In genomic region chr19:58119681-58120173, GRCm38 (mm10) we compare ENCODE assay signal across 10 mouse cellular contexts.
A peak's percentile ranks its signal among the peaks of the same experiment; 100 is the strongest.
DNase-seq lines count a peak whose midpoint lies in the region; ATAC-seq and TF ChIP-seq lines count a peak whose summit lies in the region.
"Had no signal": no experiment of that assay in that cellular context is flagged by ENCODE, and none has a peak within 500 bp of the region (broad histone marks: within the 10 kb centered on the region; RNA-seq: fewer than 3 reads in every experiment).

No protein-coding gene starts in this region.

- no peak overlapping the region for H3K4me3 ChIP-seq in kidney, adult 2 months (ENCODE audit: insufficient read depth, low read depth, low read length)
- H3K4me3 ChIP-seq in embryonic facial prominence, embryonic 15.5 days (replicated peaks) = no peak overlapping the region
- H3K4me3 ChIP-seq in limb, embryonic 15.5 days = no peak overlapping the region
- H3K4me3 ChIP-seq: forebrain, embryonic 12.5 days; neural tube, embryonic 13.5 days had no signal

- no peaks in the 10 kb centered on the region for H3K27me3 ChIP-seq in kidney, adult 2 months (replicated peaks; ENCODE audit: control insufficient read depth, insufficient read depth, low read length)
- H3K27me3 ChIP-seq in embryonic facial prominence, embryonic 15.5 days = no peaks in the 10 kb centered on the region
- H3K27me3 ChIP-seq in limb, embryonic 15.5 days = peaks cover 6% of the 10 kb centered on the region; the same call in 1 of the 2 replicates
- H3K27me3 ChIP-seq: forebrain, embryonic 12.5 days; neural tube, embryonic 13.5 days had no signal

- no peaks in the 10 kb centered on the region for H3K4me1 ChIP-seq in kidney, adult 2 months (ENCODE audit: control insufficient read depth, insufficient read depth, low read length)
- peaks cover 32% of the 10 kb centered on the region for H3K4me1 ChIP-seq in embryonic facial prominence, embryonic 15.5 days
- H3K4me1 ChIP-seq in limb, embryonic 15.5 days = peaks cover 34% of the 10 kb centered on the region

- WGBS in kidney, adult 2 months = 37% methylated on average over 13 of the region's 13 CpGs
- 18% methylated on average over 13 of the region's 13 CpGs for WGBS in embryonic facial prominence, embryonic 15.5 days
- 14% methylated on average over 13 of the region's 13 CpGs for WGBS in limb, embryonic 15.5 days

- H3K36me3 ChIP-seq in kidney, adult 2 months (ENCODE audit: control insufficient read depth, insufficient read depth, low read length) = no peaks in the 10 kb centered on the region
- no peaks in the 10 kb centered on the region; the same call in 1 of the 2 replicates for H3K36me3 ChIP-seq in embryonic facial prominence, embryonic 15.5 days
- no peaks in the 10 kb centered on the region for H3K36me3 ChIP-seq in limb, embryonic 15.5 days
- H3K36me3 ChIP-seq: forebrain, embryonic 12.5 days; neural tube, embryonic 13.5 days had no signal

- H3K27ac ChIP-seq in kidney, adult 2 months (ENCODE audit: insufficient read depth, low read depth, low read length) = no peak overlapping the region
- peak overlapping the region; percentile 48; the same call in 1 of the 2 replicates for H3K27ac ChIP-seq in embryonic facial prominence, embryonic 15.5 days (replicated peaks)
- H3K27ac ChIP-seq in limb, embryonic 15.5 days = peak overlapping the region; percentile 63
- H3K27ac ChIP-seq: forebrain, embryonic 12.5 days; neural tube, embryonic 13.5 days had no signal

- peak overlapping the region; percentile 30; the same call in 1 of the 2 replicates for H3K4me2 ChIP-seq in embryonic facial prominence, embryonic 15.5 days (replicated peaks)
- peak overlapping the region; percentile 10; the same call in 1 of the 2 replicates for H3K4me2 ChIP-seq in limb, embryonic 15.5 days
- H3K4me2 ChIP-seq: forebrain, embryonic 12.5 days; neural tube, embryonic 13.5 days had no signal

- no peak for TF ChIP-seq POLR2A in kidney, adult 2 months (IDR thresholded peaks at IDR 0.05; ENCODE audit: low read depth, low read length)

- ATAC-seq in embryonic facial prominence, embryonic 15.5 days (ENCODE audit: insufficient number of reproducible peaks, low FRiP score, low TSS enrichment, low read depth) = peak; percentile 65; the same call in 1 of the 2 replicates
- ATAC-seq in limb, embryonic 15.5 days (ENCODE audit: insufficient number of reproducible peaks, low FRiP score, low TSS enrichment, low read depth) = peak; percentile 62

- peak; percentile 64 to 74 for DNase-seq in kidney, postnatal 4 days
- no peak for DNase-seq in kidney, adult 2 months
- peak; percentile 50 for DNase-seq in embryo, embryonic 11.5 days (ENCODE audit: low read depth, low spot score)
- DNase-seq in layer of hippocampus, adult 11-12 months (ENCODE audit: low spot score) = no peak
- no peak for DNase-seq in urinary bladder, postnatal 14 days (ENCODE audit: low spot score)
- DNase-seq: cerebellum, adult 8-10 months had no signal

- no peak for TF ChIP-seq CTCF in kidney, adult 2 months (conservative IDR thresholded peaks at IDR 0.05; ENCODE audit: insufficient read depth, insufficient read length, low read depth, low read length)

- no peak overlapping the region for H3K9ac ChIP-seq in embryonic facial prominence, embryonic 15.5 days
- no peak overlapping the region for H3K9ac ChIP-seq in limb, embryonic 15.5 days
- H3K9ac ChIP-seq: forebrain, embryonic 12.5 days; neural tube, embryonic 13.5 days had no signal

- no peaks in the 10 kb centered on the region for H3K9me3 ChIP-seq in embryonic facial prominence, embryonic 15.5 days (replicated peaks)
- no peaks in the 10 kb centered on the region for H3K9me3 ChIP-seq in limb, embryonic 15.5 days
- H3K9me3 ChIP-seq: forebrain, embryonic 12.5 days; neural tube, embryonic 13.5 days had no signal

Comparison
In these comparisons a context has a peak if more than half of its experiments do, and no peak if none do; other contexts are left out.
1. DNase-seq: peak in kidney, postnatal 4 days (2 of 2) and embryo, embryonic 11.5 days (single experiment); none in kidney, adult 2 months (single experiment), layer of hippocampus, adult 11-12 months (single experiment) and urinary bladder, postnatal 14 days (single experiment).